Mouse (Mus musculus) C2C12 (cell line): ENCODE results near the gene Pycr1.

Source experiments
- CEBPB ChIP-seq: IDR thresholded peaks from one replicate; pipeline ENCODE4 v1.6.1; 2011; ENCODE audit warnings: low read depth, mild to moderate bottlenecking, control low read depth, moderate library complexity
- CTCF ChIP-seq: IDR thresholded peaks from one replicate; pipeline ENCODE4 v1.5.1; 2011; ENCODE audit not compliant: control insufficient read depth, insufficient read depth, insufficient read length
- FOSL1 ChIP-seq: IDR thresholded peaks from one replicate; pipeline ENCODE4 v1.8.0; 2011; ENCODE audit warnings: mild to moderate bottlenecking, low read length; ENCODE audit not compliant: poor library complexity, insufficient read depth, severe bottlenecking
- MAX ChIP-seq: IDR thresholded peaks from one replicate; pipeline ENCODE4 v1.6.1; 2011; ENCODE audit warnings: mild to moderate bottlenecking, control low read depth
- MYOD1 ChIP-seq: IDR thresholded peaks from one replicate; pipeline ENCODE4 v1.6.1; 2011; ENCODE audit warnings: low read depth; ENCODE audit not compliant: control insufficient read depth, insufficient read length
- MYOG ChIP-seq: IDR thresholded peaks from one replicate; pipeline ENCODE4 v1.6.1; 2011; ENCODE audit not compliant: control insufficient read depth, insufficient read length; ENCODE audit errors: extremely low read depth
- USF1 ChIP-seq: IDR thresholded peaks from one replicate; pipeline ENCODE4 v1.6.1; 2011; ENCODE audit warnings: low read depth, mild to moderate bottlenecking, control low read depth, moderate library complexity

DNA sequence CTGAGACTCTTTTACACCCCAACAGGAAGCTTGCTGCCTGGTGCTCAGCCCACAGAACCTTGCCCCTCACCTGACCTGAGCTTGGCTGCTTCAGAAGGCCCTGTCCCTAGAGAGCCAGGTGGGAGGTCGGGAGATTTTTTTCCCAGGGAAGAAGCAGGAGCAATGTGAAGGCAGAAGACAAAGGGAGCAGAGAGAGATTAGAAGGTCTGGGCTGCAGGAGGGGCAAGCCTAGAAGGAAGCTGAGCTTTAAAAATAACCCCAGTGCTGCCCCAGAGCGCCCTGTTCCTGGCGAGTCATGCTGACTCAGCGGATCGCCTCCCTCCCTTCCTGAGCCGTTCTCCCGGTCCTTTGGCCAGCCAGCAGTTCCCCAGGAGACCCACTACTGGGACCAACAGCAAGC is 13.7 kb downstream of the Pycr1 start:
- TF ChIP-seq CTCF: no peak
- no peak for TF ChIP-seq MAX
- TF ChIP-seq FOSL1: no peak
- no peak for TF ChIP-seq USF1
- no peak for TF ChIP-seq MYOD1
- no peak for TF ChIP-seq CEBPB
- TF ChIP-seq MYOG: no peak
